Mouse (Mus musculus) kidney, adult 2 months (tissue): ENCODE data around the gene Specc1. TPM values are rescaled to one million over a fixed set of nuclear protein-coding genes. Genes with fewer than 3 reads are reported as not detected.
A peak's percentile ranks its signal among the peaks of the same experiment; 100 is the strongest.

ENCODE experiments used
- DNase-seq: peaks from one replicate; pipeline ENCODE4 v3.0.0; 2021
- H3K27ac ChIP-seq: fragments of 200-500 bp; 2 replicates; pipeline ENCODE4 v1.5.1; 2012; ENCODE audit warnings: low read depth, low read length, control low read depth, inconsistent platforms; ENCODE audit not compliant: insufficient read depth
- H3K27me3 ChIP-seq: fragments of 200-500 bp; replicated peaks from 2 replicates; pipeline ENCODE4 v1.6.1; 2012; ENCODE audit warnings: mild to moderate bottlenecking, moderate library complexity, low read length, inconsistent platforms; ENCODE audit not compliant: control insufficient read depth, insufficient read depth
- H3K36me3 ChIP-seq: fragments of 200-500 bp; 2 replicates; pipeline ENCODE4 v1.6.1; 2012; ENCODE audit warnings: mild to moderate bottlenecking, moderate library complexity, low read length, inconsistent platforms; ENCODE audit not compliant: control insufficient read depth, insufficient read depth
- H3K4me1 ChIP-seq: fragments of 200-500 bp; 2 replicates; pipeline ENCODE4 v1.6.1; 2011; ENCODE audit warnings: low read length; ENCODE audit not compliant: control insufficient read depth, insufficient read depth
- H3K4me3 ChIP-seq: fragments of 200-500 bp; 2 replicates; pipeline ENCODE4 v1.5.1; 2011; ENCODE audit warnings: mild to moderate bottlenecking, low read depth, low read length, control low read depth; ENCODE audit not compliant: insufficient read depth
- CTCF ChIP-seq: fragments of 200-500 bp; conservative IDR thresholded peaks from 2 replicates; pipeline ENCODE4 v1.5.1; 2011; ENCODE audit warnings: low read depth, mild to moderate bottlenecking, control low read depth, low read length, moderate library complexity, mixed read lengths; ENCODE audit not compliant: insufficient read depth, insufficient read length
- POLR2A ChIP-seq: fragments of 200-500 bp; IDR thresholded peaks from one replicate; pipeline ENCODE4 v1.6.1; 2011; ENCODE audit warnings: low read depth, low read length, control low read depth
- WGBS: fragments of 180-500 bp; shearing (Covaris S2); methylation state at CpG from one replicate; pipeline ENCODE4 v1.1.7; 2018; 5-methylcytosine and 5-hydroxymethylcytosine counted together
- polyA plus RNA-seq: library from polyadenylated mRNA; depleted of rRNA; stranded (reverse); fragments of >200 nt; gene quantifications from 2 replicates; pipeline ENCODE4 v1.2.3, GENCODE M21; 2012; rRNA removed

The Specc1 gene
- 9.2 and 9.7 TPM in 2 replicates for polyA plus RNA-seq

GRCm38 (mm10) chr11:61956572-61957295, at the start of gene Specc1:
TSS of gene Specc1 (plus strand) at chr11:61956763.
- 0 out of 2 replicates have a peak within 1 kb of the TSS, but pooled peaks have one; percentile 6 for H3K27ac ChIP-seq
- H3K27me3 ChIP-seq = no peaks in the 10 kb centered on the region; the same call in 1 of the 2 replicates
- peak within 1 kb of the TSS; percentile 61 for H3K4me3 ChIP-seq
- under 1% methylated on average over 58 of the region's 58 CpGs for WGBS
- peaks cover 3% of the 10 kb centered on the region; the same call in 1 of the 2 replicates for H3K4me1 ChIP-seq
- peak; percentile 91 for DNase-seq
- TF ChIP-seq CTCF (peak; percentile 81), POLR2A (no peak)
- H3K36me3 ChIP-seq = no peaks in the 10 kb centered on the region

- Histone ChIP-seq H3K4me3 (no peak overlapping the region), H3K36me3 (peaks cover 8% of the 10 kb centered on the region), H3K4me1 (no peaks in the 10 kb centered on the region), H3K27me3 (no peaks in the 10 kb centered on the region), H3K27ac (no peak overlapping the region)
- TF ChIP-seq POLR2A (no peak), CTCF (no peak)
- no peak for DNase-seq
Measured at GRCm38 (mm10) chr11:61908315-61908714, 48.2 kb upstream of the Specc1 start.

DNA sequence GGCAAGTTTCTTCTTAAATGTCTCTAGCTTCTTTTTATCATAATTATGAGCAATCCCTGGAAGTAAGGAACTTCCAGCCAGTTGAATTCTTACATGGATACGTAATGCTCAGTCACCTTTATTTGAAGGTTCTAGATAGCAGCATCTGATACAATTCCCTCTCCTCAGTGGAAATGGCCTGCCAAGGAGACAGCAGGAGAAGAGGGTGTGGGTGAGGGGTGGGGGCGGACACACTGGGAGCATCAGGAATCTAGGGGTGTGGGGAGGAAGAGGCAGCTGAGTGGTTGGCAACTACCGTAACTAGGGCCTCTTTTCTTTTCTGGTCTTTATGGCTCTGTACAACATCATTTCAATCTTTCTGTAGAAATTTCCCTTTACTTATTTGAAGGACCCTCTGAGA, 36.9 kb upstream of the Specc1 start:
- Histone ChIP-seq H3K27me3 (no peaks in the 10 kb centered on the region), H3K36me3 (no peaks in the 10 kb centered on the region), H3K27ac (no peak overlapping the region), H3K4me1 (no peaks in the 10 kb centered on the region), H3K4me3 (no peak overlapping the region)
- DNase-seq = no peak
- WGBS = over 99% methylated on average over 3 of the region's 3 CpGs
- TF ChIP-seq CTCF (no peak), POLR2A (no peak)

DNA sequence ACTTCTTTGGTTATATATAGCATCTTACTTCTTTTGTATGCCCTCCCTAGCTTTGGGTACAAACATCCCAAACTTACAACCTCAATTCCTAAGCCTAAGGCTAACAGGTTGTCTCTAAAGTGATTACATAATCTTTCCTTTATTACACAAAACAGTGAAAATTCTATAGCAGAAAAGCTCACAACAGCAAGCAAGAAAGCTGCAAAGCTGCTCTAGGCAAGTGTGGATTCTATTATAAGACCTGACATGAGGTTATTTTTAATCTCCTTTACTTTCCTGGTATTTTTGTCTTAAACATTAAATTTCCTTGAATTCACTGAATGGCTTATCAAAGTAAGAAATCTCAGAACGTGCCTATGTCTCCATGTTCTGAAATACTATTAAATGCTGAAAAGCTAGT, 33.3 kb upstream of the Specc1 start:
- 39% methylated on average over 1 of the region's 1 CpGs for WGBS
- H3K4me3 ChIP-seq = no peak overlapping the region
- no peak for DNase-seq
- H3K36me3 ChIP-seq = no peaks in the 10 kb centered on the region
- no peaks in the 10 kb centered on the region for H3K27me3 ChIP-seq
- H3K4me1 ChIP-seq = peaks cover 3% of the 10 kb centered on the region; the same call in 1 of the 2 replicates
- no peak for TF ChIP-seq CTCF
- H3K27ac ChIP-seq = no peak overlapping the region

DNA sequence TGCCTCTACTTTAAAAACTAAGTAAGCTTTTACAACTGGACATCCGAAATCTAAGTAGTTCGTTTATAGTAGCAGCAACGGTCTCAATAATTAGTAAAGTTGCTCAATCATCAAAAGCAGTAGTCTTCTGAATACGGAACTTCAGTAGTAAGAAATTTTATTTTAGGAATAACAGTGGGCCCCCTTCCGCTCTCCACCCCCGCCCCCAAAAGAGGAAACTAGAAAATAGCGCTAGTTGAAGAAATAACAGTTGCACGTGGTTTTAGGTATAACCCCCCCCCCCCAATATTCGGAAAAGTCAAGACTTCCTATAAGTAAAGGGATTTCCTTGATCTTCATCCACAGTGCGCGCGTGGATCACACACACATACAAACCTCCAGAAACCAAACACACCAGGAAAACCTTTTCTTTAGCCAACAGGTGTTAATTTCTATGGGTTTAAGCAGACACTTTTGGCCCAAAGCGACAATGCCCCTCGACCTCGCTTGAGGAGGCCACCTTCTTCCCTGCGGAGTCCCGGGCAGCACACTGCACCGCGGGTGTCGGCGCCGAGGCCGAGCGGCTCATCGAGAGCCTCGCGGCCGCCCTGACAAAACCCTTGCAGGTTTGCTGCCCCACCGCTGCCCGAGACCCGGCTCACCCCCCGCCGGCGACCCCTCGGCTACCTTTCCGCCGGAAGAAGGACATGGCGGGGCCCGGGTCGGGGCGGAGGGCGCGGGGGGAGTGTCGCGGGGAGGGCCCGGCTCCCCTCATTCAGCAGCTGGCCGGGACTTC, 27.1 kb upstream of the Specc1 start:
- Histone ChIP-seq H3K27ac (peak overlapping the region; percentile 25; the same call in 1 of the 2 replicates), H3K36me3 (no peaks in the 10 kb centered on the region), H3K27me3 (no peaks in the 10 kb centered on the region), H3K4me1 (peaks cover 9% of the 10 kb centered on the region), H3K4me3 (peak overlapping the region; percentile 73)
- DNase-seq = no peak
- TF ChIP-seq POLR2A (no peak), CTCF (no peak)
- 1% methylated on average over 47 of the region's 47 CpGs for WGBS

DNA sequence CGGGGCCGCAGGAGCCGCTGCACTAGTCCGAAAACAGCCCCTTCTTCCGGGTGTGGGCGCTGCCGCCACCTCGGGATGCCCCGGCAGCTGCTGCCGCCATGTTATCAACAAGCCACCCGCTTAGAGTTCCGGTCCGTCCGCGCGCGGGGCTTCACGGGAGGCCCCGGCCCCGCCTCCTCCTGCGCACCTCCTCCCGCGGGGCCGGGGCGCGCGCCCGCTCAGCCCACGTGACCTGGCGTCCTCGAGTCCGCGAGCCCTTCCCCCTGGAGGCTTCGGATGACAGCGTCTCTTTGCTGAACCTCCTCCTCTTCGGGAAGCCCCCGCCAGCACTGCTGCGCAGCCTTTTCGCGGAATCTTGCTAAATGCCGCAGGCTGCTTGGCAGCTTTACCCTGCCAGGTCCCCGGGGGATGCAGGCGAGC, 26.5 kb upstream of the Specc1 start, which contains the start of gene Akap10:
TSS of gene Akap10 (minus strand) at position 155 of the 420 bp plus-strand sequence.
- H3K4me1 ChIP-seq = peaks cover 9% of the 10 kb centered on the region
- no peaks in the 10 kb centered on the region for H3K36me3 ChIP-seq
- under 1% methylated on average over 43 of the region's 43 CpGs for WGBS
- peak; percentile 97 for DNase-seq
- no peaks in the 10 kb centered on the region for H3K27me3 ChIP-seq
- peak within 1 kb of the TSS; percentile 96 for H3K27ac ChIP-seq
- no peak for TF ChIP-seq CTCF
- no peak for TF ChIP-seq POLR2A
- H3K4me3 ChIP-seq = peak within 1 kb of the TSS; percentile 73
